Mouse (Mus musculus): Measurements from ENCODE around the gene St6galnac3.

St6galnac3 gene

DNA sequence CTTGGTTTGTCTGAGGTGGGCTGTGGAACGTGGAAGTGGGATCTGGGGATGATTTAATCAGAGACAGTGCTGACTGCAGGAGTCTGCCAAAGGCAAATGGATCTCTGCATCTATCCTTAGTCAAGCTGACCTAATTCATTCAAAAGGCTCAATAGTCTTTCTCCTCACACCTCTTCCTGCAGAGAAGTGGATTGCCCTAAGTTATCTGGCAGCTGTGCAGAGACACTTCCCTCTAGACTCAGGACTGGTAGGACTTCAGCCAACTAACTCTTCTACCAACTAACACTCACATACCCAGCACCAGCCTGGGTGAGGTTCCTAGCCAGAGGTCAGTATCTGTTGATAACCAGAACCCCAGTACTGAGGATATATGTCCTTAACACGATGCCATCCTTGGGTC, 516.8 kb downstream of the St6galnac3 start:
- no peak for DNase-seq (ENCODE audit: low spot score)

DNA sequence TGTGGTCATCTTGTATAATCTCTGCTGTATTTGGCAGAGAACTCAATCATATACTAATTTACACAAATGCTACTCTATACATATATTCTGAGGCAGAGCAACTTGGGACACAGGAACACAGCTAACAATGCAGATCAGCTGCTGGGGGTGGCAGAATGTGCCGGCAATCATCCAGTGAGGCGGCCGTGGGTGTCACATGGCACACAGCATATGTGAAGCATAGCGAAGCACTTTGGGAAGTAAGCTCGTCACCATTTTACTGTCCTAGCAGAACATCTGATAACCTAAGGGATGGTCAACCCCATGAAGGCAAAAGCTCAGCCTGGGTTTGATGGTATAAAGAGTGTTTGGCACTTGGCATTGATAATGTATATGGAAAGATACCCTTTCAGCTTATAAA, 520.9 kb downstream of the St6galnac3 start:
- no peak for DNase-seq (ENCODE audit: low spot score)

GRCm38 (mm10) chr3:153201835-153202234, 523.1 kb downstream of the St6galnac3 start:
- DNase-seq (ENCODE audit: low spot score): no peak

DNA sequence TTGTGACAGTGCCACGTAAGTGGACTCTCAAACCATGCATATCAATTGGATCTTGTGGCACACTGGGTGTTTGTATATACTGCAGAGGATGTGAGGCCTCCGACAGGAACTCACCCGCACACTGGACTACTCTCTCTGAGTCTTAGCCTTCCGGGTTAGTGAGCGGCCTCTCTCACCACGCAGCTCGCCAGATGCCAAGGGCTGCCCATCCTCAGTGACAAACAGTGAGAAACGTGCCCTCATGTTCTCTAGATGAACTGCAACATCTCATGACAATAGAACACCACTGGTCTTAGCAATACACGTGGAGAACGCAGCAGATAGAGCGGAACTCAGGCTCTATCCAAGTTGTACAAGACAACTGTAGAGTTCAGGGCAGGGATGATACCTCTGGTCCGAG, 524.2 kb downstream of the St6galnac3 start:
- no peak for DNase-seq (ENCODE audit: low spot score)

GRCm38 (mm10) chr3:153200076-153200475, 524.9 kb downstream of the St6galnac3 start:
- DNase-seq (ENCODE audit: low spot score): no peak

GRCm38 (mm10) chr3:153199251-153199650, 525.7 kb downstream of the St6galnac3 start:
- no peak for DNase-seq (ENCODE audit: low spot score)

GRCm38 (mm10) chr3:153198514-153198913, 526.5 kb downstream of the St6galnac3 start:
- DNase-seq (ENCODE audit: low spot score): peak; percentile 15

DNA sequence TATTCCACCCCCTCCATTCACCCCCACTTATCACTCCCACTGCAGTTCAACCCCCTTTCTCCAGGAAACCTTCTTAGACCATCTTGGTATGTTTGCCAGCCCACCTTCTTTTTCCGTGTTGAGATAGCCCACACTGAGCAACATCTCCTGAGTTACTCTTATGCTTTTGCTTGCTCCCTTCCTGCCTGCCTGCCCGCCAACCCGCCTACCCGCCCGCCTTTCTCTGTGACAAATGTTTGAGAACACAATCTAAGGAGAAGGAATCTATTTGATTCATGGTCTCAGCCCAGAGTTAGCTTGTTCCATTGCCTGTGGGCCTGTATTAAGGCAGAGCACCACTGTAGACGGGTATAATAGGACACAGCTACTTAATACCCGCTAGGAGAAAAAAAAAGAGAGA, 531.9 kb downstream of the St6galnac3 start:
- peak; percentile 10 for DNase-seq (ENCODE audit: low spot score)

- DNase-seq (ENCODE audit: low spot score): no peak
Measured at GRCm38 (mm10) chr3:153190742-153191141, 534.2 kb downstream of the St6galnac3 start.

- DNase-seq (ENCODE audit: low spot score): no peak
Measured at GRCm38 (mm10) chr3:153189685-153190467, 535.1 kb downstream of the St6galnac3 start.

- no peak for DNase-seq (ENCODE audit: low spot score)
Measured at GRCm38 (mm10) chr3:153188224-153188623, 536.8 kb downstream of the St6galnac3 start.

DNA sequence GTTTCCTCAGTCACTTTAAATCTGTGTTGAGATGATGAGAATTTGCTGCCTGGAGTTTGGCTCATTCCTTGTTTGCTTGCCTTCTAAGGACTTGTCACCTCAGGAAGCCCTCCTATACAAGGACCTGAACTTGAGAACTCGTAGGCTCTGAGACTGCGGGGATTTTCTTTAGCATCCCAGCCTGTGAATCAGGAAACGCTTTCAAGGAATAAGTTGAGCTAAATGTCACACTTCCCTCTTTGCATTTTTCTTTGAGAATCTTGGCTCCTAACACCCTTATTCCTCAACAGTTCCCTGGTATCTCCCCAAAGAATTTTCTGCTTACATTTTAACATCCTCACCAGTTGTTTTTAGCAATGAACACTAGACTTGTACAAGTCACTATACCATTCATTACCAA, 539.9 kb downstream of the St6galnac3 start:
- no peak for DNase-seq (ENCODE audit: low spot score)

DNA sequence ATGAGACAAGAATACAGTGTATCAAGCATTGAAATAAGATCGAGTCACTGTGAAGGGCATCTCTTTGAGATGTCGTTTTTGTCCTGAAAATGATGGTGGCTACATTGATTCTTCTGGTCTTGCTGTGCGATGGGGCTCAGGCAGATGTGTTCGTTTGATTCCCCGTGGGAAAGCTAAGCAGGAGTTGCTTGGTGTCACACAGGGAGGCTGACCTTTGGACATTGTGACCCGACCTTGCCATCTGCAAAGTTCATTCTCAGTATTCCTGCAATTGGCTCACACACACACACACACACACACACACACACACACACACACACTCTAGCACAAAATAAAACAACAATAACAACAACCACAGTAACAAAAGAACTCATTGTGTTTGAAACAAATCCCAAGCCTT, 543.7 kb downstream of the St6galnac3 start:
- peak; percentile 72 for DNase-seq (ENCODE audit: low spot score)

DNA sequence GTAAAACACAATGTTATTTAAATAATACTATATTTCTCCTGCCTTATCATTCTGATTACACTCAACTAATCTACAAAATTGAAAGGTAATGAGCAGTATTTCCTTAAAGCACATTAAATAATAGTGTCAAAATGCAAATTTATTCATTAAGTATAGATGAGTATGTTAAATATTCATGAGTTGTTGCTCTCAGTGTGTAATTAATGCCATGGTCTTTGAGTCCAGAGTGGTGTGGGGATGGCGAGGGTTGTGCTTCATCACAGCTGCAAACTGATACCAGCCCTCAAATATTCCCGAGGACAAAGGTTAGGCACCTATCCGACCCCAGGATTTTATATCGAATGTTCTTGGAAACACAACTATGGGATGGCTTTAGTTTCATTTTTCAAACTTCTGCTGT, 548.2 kb downstream of the St6galnac3 start:
- no peak for DNase-seq (ENCODE audit: low spot score)

GRCm38 (mm10) chr3:153176325-153176724, 548.6 kb downstream of the St6galnac3 start:
- DNase-seq (ENCODE audit: low spot score): no peak

DNA sequence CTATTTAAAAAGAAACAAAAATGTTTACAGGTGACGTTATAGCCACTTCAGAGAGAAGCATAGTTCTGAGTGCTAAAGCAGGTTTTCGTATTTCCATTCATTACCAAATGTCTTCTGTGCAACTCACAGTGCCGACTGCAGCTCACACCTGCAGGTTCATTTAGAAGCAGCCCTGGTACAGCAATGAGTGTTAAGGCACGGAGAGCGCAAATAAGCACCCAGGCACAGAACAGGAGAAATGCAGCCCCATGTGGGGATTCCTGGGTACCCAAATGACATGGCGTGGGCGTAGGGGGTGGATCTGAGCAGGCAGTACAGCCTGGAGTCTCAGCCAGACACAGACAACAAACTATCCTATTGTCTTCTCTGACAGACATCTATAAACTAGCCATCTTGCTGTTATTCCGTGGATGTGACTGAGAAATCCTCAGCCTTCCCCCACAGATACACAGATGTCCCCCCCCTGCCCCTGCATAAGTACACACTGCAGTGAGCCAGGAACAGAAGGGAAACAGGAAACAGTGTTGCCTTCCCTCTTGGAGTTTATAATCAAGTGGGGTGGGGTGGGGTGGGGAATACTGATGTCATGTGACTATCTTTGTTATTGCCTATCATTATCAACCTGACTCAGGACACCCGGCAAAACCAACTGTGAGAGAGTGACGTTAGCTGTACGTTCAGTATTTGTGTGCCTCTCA, 550.5 kb downstream of the St6galnac3 start:
- DNase-seq (ENCODE audit: low spot score): no peak

DNA sequence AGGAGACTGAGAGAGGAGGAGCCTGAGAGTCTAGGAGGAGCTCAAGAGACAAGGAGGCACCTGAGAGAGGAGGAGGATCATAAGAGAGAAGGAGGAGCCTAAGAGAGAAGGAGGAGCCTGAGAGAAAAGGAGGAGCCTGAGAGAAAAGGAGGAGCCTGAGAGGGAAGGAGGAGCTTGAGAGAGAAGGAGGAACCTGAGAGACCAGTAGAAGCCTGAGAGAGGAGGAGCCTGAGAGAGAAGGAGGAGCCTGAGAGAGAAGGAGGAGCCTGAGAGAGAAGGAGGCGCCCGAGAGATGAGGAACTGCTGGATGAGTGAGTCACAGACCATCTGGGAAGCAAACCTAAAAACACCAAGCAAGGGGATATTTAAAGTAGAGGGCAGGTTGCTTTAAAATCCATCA, 551.4 kb downstream of the St6galnac3 start:
- DNase-seq (ENCODE audit: low spot score): no peak

- DNase-seq (ENCODE audit: low spot score): no peak
Measured at GRCm38 (mm10) chr3:153170146-153170545, 554.8 kb downstream of the St6galnac3 start.

DNA sequence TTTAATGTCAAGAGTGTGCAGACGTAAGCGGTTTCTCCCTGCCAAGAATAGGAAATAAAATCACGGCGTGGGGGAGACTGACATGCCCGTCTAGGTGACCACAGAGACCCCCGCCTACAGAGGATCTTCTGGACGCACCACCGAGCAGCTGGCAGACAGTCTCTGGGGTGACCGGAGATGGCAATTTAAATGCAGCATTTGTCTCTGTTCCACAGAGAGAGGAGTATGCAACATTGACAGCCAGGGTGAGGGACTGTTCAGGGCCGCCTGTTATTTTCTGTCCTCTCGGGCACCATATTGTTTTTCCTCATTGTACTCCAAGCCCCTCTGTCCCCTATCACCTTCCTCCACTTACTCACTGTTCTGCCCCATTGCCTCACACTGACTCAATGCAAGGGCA, 555.2 kb downstream of the St6galnac3 start:
- DNase-seq (ENCODE audit: low spot score): no peak

GRCm38 (mm10) chr3:153161676-153162075, 563.3 kb downstream of the St6galnac3 start:
- DNase-seq (ENCODE audit: low spot score): no peak

DNA sequence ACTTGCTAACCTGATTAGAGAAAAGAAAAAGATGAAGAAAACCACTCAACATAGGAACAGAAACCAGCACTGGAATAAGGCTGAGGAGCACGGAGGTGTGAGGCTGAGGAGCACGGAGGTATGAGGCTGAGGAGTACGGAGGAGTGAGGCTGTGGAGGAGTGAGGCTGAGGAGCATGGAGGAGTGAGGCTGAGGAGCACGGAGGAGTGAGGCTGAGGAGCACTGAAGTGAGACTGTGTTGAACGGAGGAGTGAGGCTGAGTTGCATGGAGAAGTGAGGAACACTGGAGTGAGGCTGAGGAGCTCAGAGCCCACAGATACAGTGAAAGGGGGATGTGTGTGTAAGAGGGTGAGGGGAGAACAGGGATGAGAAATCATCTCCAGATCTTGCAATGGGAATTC, 564.3 kb downstream of the St6galnac3 start:
- DNase-seq (ENCODE audit: low spot score): no peak

DNA sequence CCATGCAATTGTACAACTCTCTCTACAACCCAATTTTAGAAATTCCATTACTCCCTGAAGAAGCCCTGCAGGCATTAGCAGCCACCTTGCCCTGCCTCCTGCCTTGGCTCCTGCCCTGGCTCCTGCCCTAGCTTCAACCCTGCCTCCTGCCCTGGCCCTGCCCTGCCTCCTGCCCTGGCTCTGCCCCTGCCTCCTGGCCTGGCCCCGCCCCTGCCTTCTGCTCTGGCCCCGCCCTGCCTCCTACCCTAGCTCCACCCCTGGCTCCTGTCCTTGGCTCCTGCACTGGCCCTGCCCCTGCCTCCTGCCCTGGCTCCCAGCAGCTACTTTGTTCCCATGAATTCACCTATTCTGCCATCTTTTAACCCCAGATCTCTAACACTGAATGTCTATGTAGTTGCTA, 576.1 kb downstream of the St6galnac3 start:
- peak; percentile 52 for DNase-seq (ENCODE audit: low spot score)
